Mouse (Mus musculus) testis, adult 2 months (tissue): ENCODE measurements around the gene Arhgap45.

Experiments
- CTCF ChIP-seq: fragments of 200-500 bp; IDR thresholded peaks from 2 replicates; pipeline ENCODE4 v1.5.1; 2012; ENCODE audit warnings: low read depth, mild to moderate bottlenecking, inconsistent platforms, low read length, moderate library complexity; ENCODE audit not compliant: control insufficient read depth, insufficient read depth, insufficient replicate concordance
- POLR2A ChIP-seq: fragments of 200-500 bp; IDR thresholded peaks from 2 replicates; pipeline ENCODE4 v1.6.1; 2012; ENCODE audit warnings: low read depth, mild to moderate bottlenecking, inconsistent platforms, low read length, moderate library complexity; ENCODE audit not compliant: control insufficient read depth

- TF ChIP-seq POLR2A, result no peak
- TF ChIP-seq CTCF, result no peak
These were observed 1.3 kb downstream of the Arhgap45 start for GRCm38 (mm10) chr10:80017771-80018170.
